Mouse (Mus musculus) small intestine, adult 2 months (tissue): ENCODE results near the gene Olfr726.

Experiments
- CTCF ChIP-seq: fragments of 200-500 bp; IDR thresholded peaks from 2 replicates; pipeline ENCODE4 v1.5.1; 2012; ENCODE audit warnings: low read depth, mild to moderate bottlenecking, control low read depth, inconsistent platforms, low read length, moderate library complexity, mixed read lengths; ENCODE audit not compliant: insufficient replicate concordance, insufficient read length; ENCODE audit errors: extremely low read depth
- POLR2A ChIP-seq: fragments of 200-500 bp; IDR thresholded peaks from 2 replicates; pipeline ENCODE4 v1.6.1; 2012; ENCODE audit warnings: low read depth, mild to moderate bottlenecking, control low read depth, inconsistent platforms, low read length, moderate library complexity

- no peak for TF ChIP-seq CTCF
- no peak for TF ChIP-seq POLR2A
These were observed 29.6 kb downstream of the Olfr726 start for GRCm38 (mm10) chr14:50061179-50061578.
